Mouse (Mus musculus): ENCODE data around the gene Lrwd1.

The Lrwd1 gene

DNA sequence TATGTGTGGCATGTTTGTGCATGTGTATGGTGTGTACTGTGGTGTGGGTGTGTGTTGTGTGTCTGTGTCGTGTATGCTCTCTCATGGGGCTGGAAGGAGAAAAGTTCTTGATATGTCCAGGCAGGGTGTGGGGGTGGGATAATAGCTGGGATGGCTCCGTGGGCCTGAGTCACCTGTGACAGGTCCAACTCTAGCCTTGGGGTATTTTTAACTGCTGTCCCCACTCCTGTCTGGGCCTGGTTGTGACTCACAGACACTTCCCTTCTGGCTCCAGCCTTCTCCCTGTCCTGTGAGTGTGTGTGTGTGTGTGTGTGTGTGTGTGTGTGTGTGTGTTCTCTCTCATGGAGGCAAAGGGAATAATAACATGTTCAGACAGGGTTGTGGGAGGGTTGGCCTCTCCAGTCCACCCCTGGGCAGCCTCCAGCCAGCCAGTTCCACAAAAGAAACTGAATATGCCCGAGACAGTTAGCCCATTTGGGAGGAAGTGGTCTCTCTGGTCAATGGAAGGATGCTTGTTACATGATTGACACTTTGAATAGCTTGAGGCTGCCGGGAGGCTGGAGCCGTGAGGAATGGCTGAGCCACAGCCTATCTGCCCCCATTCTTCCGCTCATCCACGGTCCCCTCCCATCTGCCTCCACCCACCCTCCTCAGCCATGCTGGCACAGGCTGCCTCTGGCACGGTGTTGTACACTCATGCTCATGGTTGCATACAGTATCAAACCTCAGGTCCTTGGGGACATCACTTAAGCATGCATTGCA lies 41.4 kb downstream of the Lrwd1 start:
- in situ Hi-C loops (cut with MboI, MseI) = no loop called here

DNA sequence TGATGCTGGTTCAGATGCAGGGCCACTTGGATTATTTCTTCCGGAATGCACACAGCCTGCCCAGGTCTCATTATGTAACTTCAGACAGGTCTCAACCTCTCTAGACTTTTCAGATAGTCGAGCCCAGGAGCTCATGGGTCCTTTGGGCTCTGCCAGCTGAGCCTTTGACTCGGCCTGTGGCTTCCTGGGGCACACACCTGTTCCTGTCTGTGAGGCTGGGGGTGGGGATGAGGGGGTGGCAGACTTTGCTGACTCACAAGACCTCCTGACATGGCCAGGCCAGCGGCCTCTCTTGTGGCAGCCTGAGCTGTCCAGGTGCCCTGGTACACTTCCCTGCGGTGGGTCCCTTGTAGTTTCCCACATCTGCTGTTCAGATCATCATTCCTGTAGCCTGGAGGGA lies 43.9 kb downstream of the Lrwd1 start:
- in situ Hi-C loops (cut with MboI, MseI) = no loop called here

- in situ Hi-C loops (cut with MboI, MseI) = no loop called here
Observed at GRCm38 (mm10) chr5:136088821-136089575, 46.9 kb downstream of the Lrwd1 start.

DNA sequence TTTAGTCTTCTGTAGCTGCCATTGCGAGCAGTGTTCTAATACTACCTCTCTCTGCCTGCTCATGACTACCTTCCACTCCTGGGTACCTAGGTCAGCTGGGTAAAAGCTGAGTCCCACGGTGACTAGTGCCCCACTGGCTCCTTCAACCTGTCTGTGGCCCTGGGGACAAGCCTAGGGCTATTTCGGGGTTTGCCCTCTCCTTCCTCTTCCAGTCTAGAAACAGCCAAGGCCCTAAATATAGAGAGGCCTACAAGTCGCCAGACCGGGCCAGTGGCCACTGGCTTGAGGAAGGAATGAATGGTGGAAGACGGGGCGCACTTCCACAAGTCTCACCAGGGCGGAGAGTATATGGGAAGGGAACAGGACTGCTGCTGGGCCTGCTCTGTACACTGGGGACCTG lies 49.6 kb downstream of the Lrwd1 start:
- in situ Hi-C loops (cut with MboI, MseI) = no loop called here

DNA sequence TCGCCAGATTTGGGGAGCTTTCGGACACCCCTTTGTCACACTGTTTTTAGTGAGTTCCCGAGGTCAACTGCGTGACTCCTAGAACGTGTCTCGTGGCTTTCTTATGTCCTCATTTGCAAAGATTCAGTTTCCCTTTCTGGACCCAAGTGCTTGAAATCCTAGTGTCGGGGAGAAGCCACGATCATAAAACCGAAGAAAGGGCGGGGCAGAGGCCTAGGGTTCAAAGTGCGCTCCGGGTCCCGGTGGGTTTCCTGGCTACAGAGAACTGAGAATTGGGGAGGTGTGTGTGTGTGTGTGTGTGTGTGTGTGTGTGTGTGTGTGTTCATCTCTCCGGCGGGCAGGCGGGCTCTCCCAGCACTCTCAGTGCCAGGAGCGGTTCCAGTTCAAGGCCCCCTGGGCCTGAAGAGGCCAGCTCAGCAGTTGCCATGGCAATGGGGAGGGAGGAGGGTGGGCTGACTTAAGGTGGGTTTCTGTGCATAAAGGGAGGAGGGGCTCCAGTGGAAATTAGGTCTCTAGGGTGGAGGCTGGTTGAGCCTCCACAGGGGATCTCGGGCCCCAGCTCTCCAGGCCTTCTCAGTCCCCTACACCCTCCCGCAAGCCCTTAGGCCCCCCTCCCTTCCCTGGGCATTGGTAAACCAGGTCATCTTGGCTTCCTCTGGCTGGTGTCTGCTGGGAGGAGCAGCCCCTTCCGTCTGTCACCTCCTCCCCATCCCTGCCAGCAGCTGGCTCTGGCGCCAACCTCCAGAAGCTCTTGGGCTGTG lies 50.8 kb downstream of the Lrwd1 start:
- in situ Hi-C loops (cut with MboI, MseI) = no loop called here

DNA sequence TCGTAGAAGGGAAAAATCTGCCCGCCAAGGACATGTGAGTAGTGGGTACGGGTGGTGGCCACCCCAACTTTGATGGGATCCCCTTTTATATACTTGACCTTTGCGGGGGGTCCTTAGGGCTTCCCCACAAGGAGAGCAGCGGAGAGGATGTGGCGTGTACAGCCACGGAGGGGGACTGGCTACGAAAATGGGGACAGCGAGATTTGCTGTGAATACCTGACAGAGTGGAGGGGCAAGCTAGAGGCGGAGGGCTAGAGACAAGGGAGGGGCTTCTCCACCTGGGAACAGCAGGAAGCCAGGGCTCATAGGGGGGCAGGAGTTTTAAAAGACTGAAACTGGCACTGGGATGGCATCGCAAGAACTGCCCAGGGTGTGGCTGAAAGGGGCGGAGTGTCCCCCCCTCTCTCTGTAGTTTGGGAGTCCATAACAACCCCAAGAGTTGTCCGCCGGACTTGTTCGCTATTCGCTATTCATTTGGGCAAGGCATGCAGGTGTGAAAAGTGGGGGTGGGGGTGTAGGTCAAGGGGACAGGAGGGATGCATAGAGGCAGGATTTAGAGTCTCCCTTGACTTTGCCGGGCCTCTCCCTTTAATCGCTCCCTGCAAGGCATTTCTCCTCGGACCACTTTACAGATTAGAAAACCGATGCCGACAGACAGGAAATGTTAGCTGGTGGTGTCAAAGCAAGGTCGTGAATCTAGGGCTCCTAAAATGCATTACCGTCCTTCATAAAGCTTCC lies 51.6 kb downstream of the Lrwd1 start:
- in situ Hi-C loops (cut with MboI, MseI) = no loop called here

DNA sequence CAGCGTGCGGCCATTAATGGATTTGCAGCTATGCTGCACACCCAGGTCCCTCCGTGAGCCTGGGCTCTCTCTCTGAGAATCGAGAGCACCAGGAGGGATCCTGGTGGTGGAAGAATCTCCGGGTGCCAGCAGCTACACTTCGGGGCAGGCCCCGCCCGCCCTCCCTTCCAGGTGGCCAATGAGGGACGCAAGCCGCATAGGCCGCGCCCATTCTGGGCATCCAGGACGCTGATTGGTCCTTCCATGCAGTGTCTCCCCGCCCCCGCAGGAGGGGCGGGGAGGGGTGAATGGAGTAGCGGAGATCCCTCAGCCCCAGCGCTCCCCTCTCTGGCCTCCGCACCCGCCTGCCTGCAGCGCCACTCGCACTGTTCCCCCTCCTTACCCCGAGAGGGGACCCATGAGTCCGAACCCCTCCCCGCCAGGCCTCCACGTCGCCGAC lies 52.2 kb downstream of the Lrwd1 start, which contains the start of gene Rasa4:
Rasa4 (plus strand) TSS at position 248 of the 439 bp plus-strand sequence.
- in situ Hi-C loops (cut with MboI, MseI) = no loop called here

DNA sequence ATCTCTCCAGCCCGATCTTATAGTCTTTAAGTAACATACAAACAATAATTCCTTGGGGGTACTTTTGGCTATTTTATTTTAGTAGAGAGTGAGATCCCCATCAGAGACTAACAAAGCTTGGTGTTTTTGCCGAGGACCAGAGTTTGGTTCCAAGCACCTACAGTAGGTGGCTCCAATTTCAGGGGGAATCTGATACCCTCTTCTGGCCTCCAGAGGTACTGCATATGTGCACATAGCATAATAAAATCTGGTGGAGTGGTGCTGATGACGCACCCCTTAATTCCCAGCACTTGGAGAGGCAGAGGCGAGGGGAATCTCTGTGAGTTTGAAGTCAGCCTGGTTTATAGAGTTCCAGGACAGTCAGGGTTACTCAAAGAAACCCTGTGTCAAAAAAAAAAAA lies 53.5 kb downstream of the Lrwd1 start:
- in situ Hi-C loops (cut with MboI, MseI) = no loop called here

GRCm38 (mm10) chr5:136078136-136078535 lies 57.7 kb downstream of the Lrwd1 start:
- in situ Hi-C loops (cut with MboI, MseI) = no loop called here

- in situ Hi-C loops (cut with MboI, MseI) = no loop called here
Observed at GRCm38 (mm10) chr5:136077001-136077550, 58.8 kb downstream of the Lrwd1 start.

DNA sequence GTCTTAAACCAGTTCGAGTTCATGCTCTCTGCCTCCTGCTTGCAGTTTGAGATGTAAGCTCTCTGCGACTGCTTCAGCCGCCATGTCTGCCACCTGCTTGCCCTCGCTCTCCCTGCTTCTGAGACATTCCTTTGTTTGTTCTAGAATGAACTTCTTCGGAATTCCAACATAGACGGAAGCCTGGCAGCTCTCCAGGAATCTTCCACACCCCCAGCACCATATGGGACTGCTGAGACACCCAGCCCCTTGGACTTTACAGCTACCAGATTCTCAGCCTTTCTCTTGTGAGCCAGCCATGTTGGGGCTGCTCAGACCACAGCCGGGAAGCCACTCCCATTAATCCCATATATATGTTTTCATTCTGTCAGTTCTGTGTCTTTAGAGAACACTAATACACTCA lies 59.6 kb downstream of the Lrwd1 start:
- in situ Hi-C loops (cut with MboI, MseI) = no loop called here

DNA sequence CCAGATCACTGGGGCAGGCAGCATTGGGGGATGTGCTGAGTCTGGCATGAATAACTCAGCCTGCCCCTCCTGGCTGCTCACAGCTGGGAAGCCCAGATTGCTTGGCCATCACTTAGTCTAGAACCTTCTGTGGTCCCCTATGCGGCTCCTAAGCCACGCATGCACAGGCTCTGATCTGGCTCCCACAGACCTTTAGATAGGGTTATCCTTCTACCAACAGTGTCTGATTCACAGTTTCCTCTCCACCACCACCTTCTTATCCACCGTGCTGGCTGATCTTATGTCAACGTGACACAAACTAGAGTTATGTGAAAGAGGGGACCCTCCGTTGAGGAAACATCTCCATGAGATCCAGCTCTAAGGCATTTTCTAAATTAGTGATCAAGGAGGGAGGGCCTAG lies 60.8 kb downstream of the Lrwd1 start:
- in situ Hi-C loops (cut with MboI, MseI) = no loop called here

- in situ Hi-C loops (cut with MboI, MseI) = no loop called here
Observed at GRCm38 (mm10) chr5:136073526-136073925, 62.3 kb downstream of the Lrwd1 start.

GRCm38 (mm10) chr5:136073051-136073450 lies 62.8 kb downstream of the Lrwd1 start:
- in situ Hi-C loops (cut with MboI, MseI) = no loop called here
